Mouse (Mus musculus) subcutaneous adipose tissue, adult 2 months (tissue): Measurements from ENCODE around the gene Vmn1r101. TPM values are rescaled to one million over a fixed set of nuclear protein-coding genes. Genes with fewer than 3 reads are reported as not detected.

Experiments
- polyA plus RNA-seq: library from polyadenylated mRNA; depleted of rRNA; stranded (reverse); fragments of >200 nt; gene quantifications from 2 replicates; pipeline ENCODE4 v1.2.3, GENCODE M21; 2012; ENCODE audit warnings: low replicate concordance; rRNA removed

Gene Vmn1r101
- not detected in 2 replicates for polyA plus RNA-seq

DNA sequence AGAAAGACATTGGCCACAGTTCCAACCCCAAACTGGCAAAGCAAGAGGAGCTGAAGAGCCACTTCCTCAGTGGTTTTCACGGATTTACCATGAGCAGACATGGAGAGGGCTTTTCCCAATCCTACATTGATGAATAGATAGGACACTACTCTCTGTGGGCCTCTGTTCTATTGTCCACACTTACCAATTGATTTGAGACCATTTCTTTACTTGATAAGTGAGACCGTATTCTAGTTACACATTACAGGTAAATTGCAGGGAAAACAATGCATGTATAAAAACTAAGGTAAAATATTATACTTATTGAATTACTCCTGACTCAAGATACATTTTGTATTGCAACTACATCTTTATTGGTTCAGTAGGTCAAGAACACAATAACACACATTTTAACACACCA lies at the start of gene Vmn1r101:
Vmn1r101 (minus strand) TSS at position 101 of the 400 bp plus-strand sequence.

GRCm38 (mm10) chr7:20474825-20475224 lies 32.4 kb upstream of the Vmn1r101 start, which contains the start of gene Gm10670:
Gm10670 (minus strand) TSS chr7:20474925.

DNA sequence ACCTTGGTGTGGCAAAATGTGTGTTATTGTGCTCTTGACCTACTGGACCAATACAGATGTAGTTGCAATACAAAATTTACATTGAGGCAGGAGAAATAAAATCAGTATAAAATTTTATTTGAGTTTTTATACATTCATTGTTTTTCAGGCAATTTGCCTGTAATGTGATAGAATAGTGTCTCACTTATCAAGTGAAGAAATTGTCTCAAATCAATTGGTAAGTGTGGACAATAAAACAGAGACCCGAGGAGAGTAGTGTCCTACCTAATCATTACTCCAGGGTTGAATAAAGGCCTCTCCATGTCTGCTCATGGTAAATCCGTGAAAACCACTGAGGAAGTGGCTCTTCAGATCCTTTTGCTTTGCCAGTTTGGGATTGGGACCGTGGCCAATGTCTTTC lies 24.8 kb downstream of the Vmn1r101 start, which contains the start of gene Vmn1r100:
Vmn1r100 (plus strand) TSS at position 301 of the 400 bp plus-strand sequence.

Other genes with a start within 250 kb of the Vmn1r101 start
- gene Vmn1r95, start 248.9 kb downstream of the Vmn1r101 start, polyA plus RNA-seq = not detected in 2 replicates
- gene Gm6164, start 237.0 kb downstream of the Vmn1r101 start, polyA plus RNA-seq = not detected in 2 replicates
- gene Gm4498, start 208.8 kb downstream of the Vmn1r101 start, polyA plus RNA-seq = not detected in 2 replicates
- not detected in 2 replicates for gene Gm5890, start 179.8 kb downstream of the Vmn1r101 start, polyA plus RNA-seq
- gene Gm4133, start 108.5 kb downstream of the Vmn1r101 start, polyA plus RNA-seq = not detected in 2 replicates
- not detected in 2 replicates for gene Gm5728, start 67.2 kb downstream of the Vmn1r101 start, polyA plus RNA-seq
- gene Vmn1r100, start 24.7 kb downstream of the Vmn1r101 start, polyA plus RNA-seq = not detected in 2 replicates
- not detected in 2 replicates for gene Gm10670, start 32.3 kb upstream of the Vmn1r101 start, polyA plus RNA-seq
- not detected in 2 replicates for gene Vmn1r103, start 67.9 kb upstream of the Vmn1r101 start, polyA plus RNA-seq
- not detected in 2 replicates for gene Vmn1r104, start 91.2 kb upstream of the Vmn1r101 start, polyA plus RNA-seq
- gene Gm5726, start 103.2 kb upstream of the Vmn1r101 start, polyA plus RNA-seq = not detected in 2 replicates
- not detected in 2 replicates for gene Gm4141, start 133.6 kb upstream of the Vmn1r101 start, polyA plus RNA-seq
- not detected in 2 replicates for gene Gm4513, start 156.4 kb upstream of the Vmn1r101 start, polyA plus RNA-seq
- not detected in 2 replicates for gene Vmn1r107, start 226.3 kb upstream of the Vmn1r101 start, polyA plus RNA-seq